Mouse (Mus musculus): ENCODE measurements around the gene Actr5. TPM values are rescaled to one million over a fixed set of nuclear protein-coding genes. Genes with fewer than 3 reads are reported as not detected.
A peak's percentile ranks its signal among the peaks of the same experiment; 100 is the strongest.

The Actr5 gene
- polyA plus RNA-seq, 1 experiment from 2014 or later = 11.3 TPM

DNA sequence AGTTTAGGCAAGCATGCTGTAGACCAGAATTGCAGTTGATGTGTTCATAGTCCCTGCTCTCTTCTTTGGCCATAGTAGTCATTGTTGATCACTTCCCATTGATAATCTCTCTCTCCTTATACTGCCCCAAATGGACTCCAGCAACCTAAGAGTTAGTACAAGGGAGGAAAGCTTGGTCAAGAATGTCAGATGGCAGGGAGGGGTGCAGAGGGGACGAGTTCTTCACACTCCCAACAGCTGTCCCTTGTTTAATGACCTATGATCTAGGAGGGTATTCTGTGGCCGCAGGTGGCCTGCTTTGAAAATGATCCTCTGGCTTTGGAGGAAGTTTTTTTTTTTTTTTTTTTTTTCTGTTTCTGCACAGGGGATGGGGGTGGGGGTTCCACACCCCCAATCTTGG is 61.7 kb downstream of the Actr5 start:
- 69% methylated on average over 2 of the region's 2 CpGs for WGBS
- Histone ChIP-seq H3K9me3 (ENCODE audit: control insufficient read depth, low read length) (no peaks in the 10 kb centered on the region), H3K27me3 (replicated peaks; ENCODE audit: control insufficient read depth, insufficient read depth, low read length) (no peaks in the 10 kb centered on the region), H3K9ac (replicated peaks; ENCODE audit: low read depth, low read length) (no peak overlapping the region), H3K36me3 (ENCODE audit: control insufficient read depth, insufficient read depth) (no peaks in the 10 kb centered on the region), H3K4me1 (replicated peaks; ENCODE audit: control insufficient read depth, insufficient read depth, low read length) (peaks cover 42% of the 10 kb centered on the region), H3K4me2 (ENCODE audit: low read length) (no peak overlapping the region), H3K27ac (ENCODE audit: low read length) (no peak overlapping the region), H3K4me3 (replicated peaks; ENCODE audit: low read length) (no peak overlapping the region)
- ATAC-seq = no peak

DNA sequence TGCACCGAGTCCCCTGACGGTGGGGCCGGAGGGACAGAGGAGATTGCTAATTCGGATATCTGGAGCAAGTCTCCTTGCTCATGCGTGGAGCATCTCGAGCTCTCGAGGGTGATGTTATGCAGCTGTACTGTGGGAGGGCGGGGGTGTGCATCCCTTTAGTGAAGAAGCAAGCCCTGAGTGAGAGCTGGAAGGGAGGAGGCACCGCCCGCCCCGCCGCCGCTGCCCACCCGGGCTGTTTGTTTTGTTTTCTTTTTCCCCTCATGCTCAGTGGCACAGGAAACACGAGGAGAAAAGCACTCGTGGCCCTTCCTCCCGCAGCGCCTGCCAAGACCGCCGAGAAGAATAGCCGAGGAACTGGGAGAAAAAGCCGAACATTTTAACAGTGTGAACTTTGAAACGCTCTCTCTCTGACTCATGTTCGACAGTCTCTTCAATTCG is 63.1 kb downstream of the Actr5 start:
- ATAC-seq = no peak
- H3K4me1 ChIP-seq (replicated peaks; ENCODE audit: control insufficient read depth, insufficient read depth, low read length) = peaks cover 35% of the 10 kb centered on the region
- no peaks in the 10 kb centered on the region for H3K27me3 ChIP-seq (replicated peaks; ENCODE audit: control insufficient read depth, insufficient read depth, low read length)
- no peaks in the 10 kb centered on the region for H3K36me3 ChIP-seq (ENCODE audit: control insufficient read depth, insufficient read depth)
- WGBS = 29% methylated on average over 25 of the region's 25 CpGs
- H3K27ac ChIP-seq (ENCODE audit: low read length) = no peak overlapping the region
- H3K4me2 ChIP-seq (ENCODE audit: low read length) = peak overlapping the region; percentile 27
- H3K9ac ChIP-seq (replicated peaks; ENCODE audit: low read depth, low read length) = no peak overlapping the region
- no peaks in the 10 kb centered on the region for H3K9me3 ChIP-seq (ENCODE audit: control insufficient read depth, low read length)
- no peak overlapping the region for H3K4me3 ChIP-seq (replicated peaks; ENCODE audit: low read length)

MicroRNAs within 50 kb of the gene (microRNA counts, 519-probe panel; counts per million panel counts)
- 1,617 counts per million, percentile 15 among the panel's probes with 10 or more counts for microRNA mmu-miR-3474

Small RNAs within 50 kb of the gene (microRNA-seq; reads per million reads assigned to microRNA genes)
- 2.5 reads per million, percentile 7 among the genes with 10 or more reads in this experiment for gene Mir3474

Other genes with a start within 250 kb of the Actr5 start
- gene Snhg11, start 249.2 kb upstream of the Actr5 start, polyA plus RNA-seq (2015; fragmentation: Nextera tagmentation; extraction: Ambion mirVana) = 49.7 and 217 TPM in 2 replicates
- gene Ralgapb, start 215.0 kb upstream of the Actr5 start, polyA plus RNA-seq (2015; fragmentation: Nextera tagmentation; extraction: Ambion mirVana) = 24.7 and 26.9 TPM in 2 replicates
- not detected in 2 replicates for gene Adig, start 122.3 kb upstream of the Actr5 start, polyA plus RNA-seq (2015; fragmentation: Nextera tagmentation; extraction: Ambion mirVana)
- gene Arhgap40, start 112.1 kb upstream of the Actr5 start, polyA plus RNA-seq (2015; fragmentation: Nextera tagmentation; extraction: Ambion mirVana) = 0.94 TPM in 1 of 2 replicates, not detected in the other
- 5.9 and 7.7 TPM in 2 replicates for gene Slc32a1, start 14.1 kb upstream of the Actr5 start, polyA plus RNA-seq (2015; fragmentation: Nextera tagmentation; extraction: Ambion mirVana)
- gene Ppp1r16b, start 40.5 kb downstream of the Actr5 start, polyA plus RNA-seq (2015; fragmentation: Nextera tagmentation; extraction: Ambion mirVana) = 30.3 and 33.3 TPM in 2 replicates
- gene Fam83d, start 143.2 kb downstream of the Actr5 start, polyA plus RNA-seq (2015; fragmentation: Nextera tagmentation; extraction: Ambion mirVana) = 18.5 and 20.6 TPM in 2 replicates
- 16.5 and 17.7 TPM in 2 replicates for gene Dhx35, start 169.9 kb downstream of the Actr5 start, polyA plus RNA-seq (2015; fragmentation: Nextera tagmentation; extraction: Ambion mirVana)